Mouse (Mus musculus): ENCODE data around the gene Map1lc3b. TPM values are rescaled to one million over a fixed set of nuclear protein-coding genes. Genes with fewer than 3 reads are reported as not detected.
A peak's percentile ranks its signal among the peaks of the same experiment; 100 is the strongest.

Gene Map1lc3b
- 77.9 and 84.4 TPM in 2 replicates for total RNA-seq (2014; fragmentation: Nextera tagmentation)
- 68.5 and 77.1 TPM in 2 replicates for total RNA-seq (2017)

DNA sequence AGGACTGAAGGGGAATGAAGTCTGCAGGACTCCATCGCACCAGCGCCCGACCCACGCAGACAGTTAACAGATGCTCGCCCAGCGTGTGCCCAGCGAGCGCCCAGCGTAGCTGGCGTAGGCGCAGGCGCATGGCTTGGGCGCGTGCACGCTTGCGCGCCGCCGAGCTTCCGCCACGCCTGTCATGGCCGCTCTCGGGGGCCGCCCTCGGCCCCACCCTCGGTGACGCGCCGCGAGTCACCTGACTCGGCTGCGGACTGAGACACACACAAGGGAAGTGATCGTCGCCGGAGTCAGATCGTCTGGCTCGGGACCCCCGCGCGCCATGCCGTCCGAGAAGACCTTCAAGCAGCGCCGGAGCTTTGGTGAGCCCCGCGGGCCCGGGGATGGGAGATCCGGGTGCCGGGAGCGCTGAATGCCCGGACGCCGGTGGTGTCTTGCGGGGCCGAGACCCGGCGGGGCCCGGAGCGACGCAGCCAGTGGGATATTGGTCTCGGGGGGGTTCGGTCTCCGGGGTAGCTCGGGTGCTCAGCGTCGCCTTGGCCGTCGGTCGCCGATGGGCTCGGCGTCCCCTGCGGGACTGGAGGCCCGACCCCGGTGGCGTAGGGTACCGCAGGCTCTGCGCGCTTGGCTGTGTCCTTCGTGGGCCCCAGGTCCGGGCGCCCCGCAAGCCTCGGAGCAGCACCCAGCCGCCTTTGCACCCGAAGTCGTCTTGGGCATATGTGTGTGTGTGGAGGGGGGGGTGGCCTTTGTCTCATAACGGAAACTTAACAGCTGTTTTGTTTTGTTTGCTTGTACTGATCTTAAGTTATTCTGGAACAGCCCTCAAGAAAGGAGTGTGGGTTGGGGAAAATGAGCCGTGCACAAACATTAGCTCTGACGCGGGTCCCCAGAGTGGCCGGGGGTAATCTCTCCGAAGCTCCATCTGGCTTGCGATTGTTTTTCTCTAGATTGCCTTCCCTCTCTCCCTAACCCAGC, at the start of gene Map1lc3b:
Gene Map1lc3b, plus strand, starts transcription at position 159 of the 975 bp plus-strand sequence.
- ATAC-seq (replicated peaks; ENCODE audit: poor library complexity, severe bottlenecking): peak; percentile 75

DNA sequence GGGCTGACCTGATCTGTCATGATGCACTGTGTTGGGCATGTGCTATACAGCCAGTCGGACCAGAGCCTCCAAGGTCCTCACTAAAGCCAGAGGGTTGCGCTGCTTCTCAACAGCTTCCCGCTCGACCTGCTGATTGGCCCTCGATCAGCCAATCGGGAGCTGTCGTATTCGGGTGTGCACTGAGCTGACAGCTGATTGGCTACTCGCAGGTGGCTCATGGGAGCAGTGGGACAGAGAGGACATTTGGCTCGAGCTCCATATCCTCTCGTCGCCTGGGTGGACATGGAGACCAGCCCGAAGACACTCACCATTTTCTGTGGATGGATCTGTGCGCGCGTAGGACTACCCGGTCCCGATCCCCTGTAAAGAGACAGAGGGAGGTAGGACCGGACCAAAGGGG, 48.3 kb upstream of the Map1lc3b start:
- ATAC-seq (replicated peaks; ENCODE audit: poor library complexity, severe bottlenecking): no peak

GRCm38 (mm10) chr8:121542901-121543300, 47.3 kb upstream of the Map1lc3b start:
- no peak for ATAC-seq (replicated peaks; ENCODE audit: poor library complexity, severe bottlenecking)

- no peak for ATAC-seq (replicated peaks; ENCODE audit: poor library complexity, severe bottlenecking)
Observed at GRCm38 (mm10) chr8:121544276-121544785, 45.8 kb upstream of the Map1lc3b start, which contains the start of gene 1700018B08Rik. TSS of gene 1700018B08Rik (minus strand) at chr8:121544320.

GRCm38 (mm10) chr8:121544936-121545335, 45.2 kb upstream of the Map1lc3b start:
- ATAC-seq (replicated peaks; ENCODE audit: poor library complexity, severe bottlenecking): no peak

GRCm38 (mm10) chr8:121547132-121547531, 43.0 kb upstream of the Map1lc3b start:
- peak; percentile 80 for ATAC-seq (replicated peaks; ENCODE audit: poor library complexity, severe bottlenecking)

GRCm38 (mm10) chr8:121550056-121550455, 40.1 kb upstream of the Map1lc3b start:
- no peak for ATAC-seq (replicated peaks; ENCODE audit: poor library complexity, severe bottlenecking)

GRCm38 (mm10) chr8:121551065-121551985, 38.8 kb upstream of the Map1lc3b start:
- ATAC-seq (replicated peaks; ENCODE audit: poor library complexity, severe bottlenecking): no peak

DNA sequence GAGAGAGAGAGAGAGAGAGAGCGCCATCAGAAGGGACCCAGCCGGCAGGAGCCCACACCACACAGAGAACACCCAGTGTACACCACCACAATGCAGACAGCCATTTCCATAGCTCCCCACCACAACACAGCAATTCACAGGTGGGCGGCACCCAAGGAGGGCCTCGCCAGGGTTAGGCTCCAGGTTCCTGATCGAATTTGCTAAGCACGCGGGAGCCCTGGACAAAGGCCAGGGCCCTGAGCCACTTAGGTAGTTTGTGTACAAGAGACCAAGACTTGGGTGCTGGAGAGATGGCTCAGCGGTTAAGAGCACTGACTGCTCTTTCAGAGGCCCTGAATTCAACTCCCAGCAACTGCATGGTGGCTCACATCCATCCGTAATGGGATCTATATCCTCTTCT, 37.7 kb upstream of the Map1lc3b start:
- no peak for ATAC-seq (replicated peaks; ENCODE audit: poor library complexity, severe bottlenecking)

- no peak for ATAC-seq (replicated peaks; ENCODE audit: poor library complexity, severe bottlenecking)
Observed at GRCm38 (mm10) chr8:121553831-121554475, 36.2 kb upstream of the Map1lc3b start.

DNA sequence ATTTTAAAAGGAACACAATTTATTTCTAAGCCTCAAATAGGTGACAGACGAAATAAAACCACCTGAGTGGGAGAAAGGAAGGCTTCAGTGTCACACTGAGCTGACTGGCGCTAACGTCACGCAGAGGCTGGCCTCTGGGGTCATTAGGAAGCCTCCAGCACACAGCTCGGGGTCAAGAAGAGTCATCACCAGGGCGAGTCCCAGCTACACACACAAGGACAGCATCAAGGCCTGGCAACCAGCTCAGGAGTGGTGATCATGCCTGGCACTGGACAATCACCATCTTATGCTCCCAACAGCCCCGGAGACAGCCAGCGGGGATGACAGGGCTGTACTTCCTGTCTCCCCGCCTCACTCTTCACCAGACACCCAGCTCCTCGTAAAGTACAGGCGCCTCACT, 32.4 kb upstream of the Map1lc3b start:
- ATAC-seq (replicated peaks; ENCODE audit: poor library complexity, severe bottlenecking): no peak

DNA sequence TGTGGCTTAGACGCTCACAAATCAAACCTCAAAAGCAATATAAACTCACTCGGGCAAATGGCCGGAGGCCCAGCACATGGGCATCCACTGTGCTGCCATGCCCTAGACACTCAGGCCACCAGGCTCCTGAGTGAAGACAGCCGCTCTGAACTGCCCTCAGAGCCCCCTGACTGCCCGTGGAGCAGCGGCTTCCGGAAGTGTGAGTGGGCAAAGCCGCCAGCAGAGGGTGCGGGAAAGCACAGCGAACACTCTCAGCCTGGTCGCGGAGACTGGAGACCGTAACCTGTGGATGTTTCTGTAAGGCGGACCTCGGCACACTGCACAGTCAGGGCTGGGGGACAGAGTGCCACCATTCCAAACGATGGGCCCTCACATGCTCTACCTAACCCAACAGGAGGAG, 31.6 kb upstream of the Map1lc3b start:
- no peak for ATAC-seq (replicated peaks; ENCODE audit: poor library complexity, severe bottlenecking)

DNA sequence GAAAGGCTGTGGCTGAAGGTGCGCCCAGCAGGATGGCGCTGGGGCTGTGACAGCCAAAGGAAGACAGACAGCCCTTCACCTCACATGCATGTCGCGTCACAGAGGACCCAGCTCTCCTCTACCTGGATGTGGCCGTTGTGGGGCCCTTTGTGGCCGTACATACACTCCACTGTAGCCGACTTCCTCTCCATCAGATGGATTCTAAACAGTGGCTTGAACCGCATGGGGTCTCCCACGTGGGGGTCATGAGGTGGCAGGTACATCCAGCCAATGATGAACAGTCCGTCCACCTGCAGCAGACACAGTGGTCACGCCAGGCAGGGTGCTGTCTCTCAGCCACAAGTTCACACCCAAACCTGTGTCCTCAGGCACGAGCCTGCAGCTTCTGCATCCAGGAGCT, 30.4 kb upstream of the Map1lc3b start:
- ATAC-seq (replicated peaks; ENCODE audit: poor library complexity, severe bottlenecking): no peak

DNA sequence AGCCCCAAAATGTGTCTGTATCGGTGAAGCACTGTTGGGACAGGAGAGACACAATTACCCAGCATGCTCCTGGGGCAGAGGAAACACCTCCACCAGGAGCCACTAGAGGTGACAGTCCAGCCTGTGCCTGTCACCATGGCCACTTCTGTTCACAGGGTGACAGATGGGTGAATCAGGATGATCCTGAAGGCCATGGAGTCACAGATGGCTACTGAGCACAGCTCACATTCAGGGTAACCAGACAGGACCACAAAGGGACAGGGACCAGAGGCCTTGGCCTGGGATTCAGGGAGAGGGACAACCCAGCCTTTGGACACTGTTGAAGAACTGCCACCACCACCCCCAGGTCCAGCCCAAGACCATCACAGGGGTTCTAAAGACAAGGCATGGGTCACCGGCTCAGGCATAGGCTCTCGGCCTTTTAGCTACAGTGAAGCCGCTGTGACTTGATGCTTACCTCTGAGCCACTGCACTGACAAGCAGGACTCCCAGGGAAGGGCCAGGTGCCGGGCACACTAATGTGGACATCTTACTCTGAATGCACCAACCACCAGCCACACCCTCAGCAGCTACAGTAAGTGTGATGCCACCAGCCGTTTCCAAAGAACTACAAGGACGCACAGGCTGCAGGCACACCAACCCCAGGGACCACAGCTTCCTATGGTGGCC, 29.6 kb upstream of the Map1lc3b start:
- no peak for ATAC-seq (replicated peaks; ENCODE audit: poor library complexity, severe bottlenecking)

DNA sequence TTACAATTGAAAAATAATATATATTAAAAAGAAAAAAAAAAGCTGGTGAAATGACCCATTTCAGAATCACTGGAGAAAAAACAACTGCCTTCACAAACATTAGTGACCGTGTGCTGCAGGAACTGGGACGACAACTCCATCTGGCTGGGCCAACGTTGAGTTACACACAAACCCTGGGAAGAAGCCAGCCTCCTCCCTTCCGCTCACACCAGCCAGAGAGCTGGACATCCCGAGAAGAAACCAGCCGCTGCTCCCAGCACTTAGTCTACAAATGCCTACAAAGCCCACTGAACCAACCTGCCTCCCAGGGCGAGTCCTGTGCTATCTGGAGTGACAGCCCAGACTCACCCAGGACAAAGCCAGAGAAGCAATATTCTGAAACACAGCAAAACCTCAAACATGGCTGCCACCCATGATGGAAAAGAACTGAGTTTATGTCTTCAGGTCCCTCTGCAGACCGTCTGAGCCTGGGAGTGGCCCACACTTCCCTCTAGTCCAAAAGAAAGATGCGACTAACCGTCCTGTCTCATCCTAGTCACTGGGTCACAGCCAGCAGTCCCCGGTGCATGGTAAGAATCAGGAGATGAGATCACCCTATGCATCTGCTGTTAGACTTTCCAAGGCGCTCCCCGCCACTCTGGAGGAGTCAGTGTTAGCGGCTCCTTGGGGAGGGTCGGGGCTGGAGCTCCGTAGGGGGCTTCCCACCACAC, 28.4 kb upstream of the Map1lc3b start:
- no peak for ATAC-seq (replicated peaks; ENCODE audit: poor library complexity, severe bottlenecking)

DNA sequence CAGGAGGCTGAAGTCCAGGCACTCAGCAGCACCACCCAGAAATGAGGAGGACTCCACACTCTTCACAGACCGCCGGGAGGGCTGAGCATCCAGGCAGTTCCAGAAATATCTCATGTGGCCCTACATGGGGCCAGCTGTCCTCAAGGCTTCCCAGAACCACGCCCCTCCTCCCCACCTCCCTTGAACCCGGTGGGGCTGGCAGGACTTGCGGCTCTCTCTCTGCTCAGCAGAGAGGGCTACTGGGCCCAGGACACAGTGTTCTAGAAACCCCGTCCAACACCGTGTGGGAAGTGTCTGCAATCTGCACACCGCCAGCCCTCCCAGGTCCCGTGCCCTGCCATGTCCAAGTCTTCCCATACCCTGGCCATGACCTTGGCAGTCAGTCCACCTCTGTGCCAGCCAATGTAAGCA, 27.2 kb upstream of the Map1lc3b start:
- no peak for ATAC-seq (replicated peaks; ENCODE audit: poor library complexity, severe bottlenecking)

DNA sequence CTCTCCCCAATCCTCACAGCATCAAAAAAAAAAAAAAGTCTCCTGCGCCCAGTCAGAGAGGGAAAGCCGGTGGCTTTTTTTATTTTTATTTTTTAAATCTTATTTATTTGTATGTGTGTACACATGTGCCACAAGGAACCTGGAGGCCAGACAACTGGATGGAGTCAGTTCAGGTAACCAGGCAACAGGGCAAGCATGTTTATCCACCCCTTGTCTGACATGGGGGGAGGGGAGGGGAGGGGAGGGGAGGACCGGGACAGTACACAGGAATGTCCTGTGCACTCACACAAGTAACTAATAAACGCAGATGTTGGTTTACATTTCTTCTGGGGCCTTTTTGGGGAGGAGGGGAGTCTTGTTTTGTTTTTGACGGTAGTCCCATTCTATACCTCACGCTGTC, 26.5 kb upstream of the Map1lc3b start:
- ATAC-seq (replicated peaks; ENCODE audit: poor library complexity, severe bottlenecking): no peak

DNA sequence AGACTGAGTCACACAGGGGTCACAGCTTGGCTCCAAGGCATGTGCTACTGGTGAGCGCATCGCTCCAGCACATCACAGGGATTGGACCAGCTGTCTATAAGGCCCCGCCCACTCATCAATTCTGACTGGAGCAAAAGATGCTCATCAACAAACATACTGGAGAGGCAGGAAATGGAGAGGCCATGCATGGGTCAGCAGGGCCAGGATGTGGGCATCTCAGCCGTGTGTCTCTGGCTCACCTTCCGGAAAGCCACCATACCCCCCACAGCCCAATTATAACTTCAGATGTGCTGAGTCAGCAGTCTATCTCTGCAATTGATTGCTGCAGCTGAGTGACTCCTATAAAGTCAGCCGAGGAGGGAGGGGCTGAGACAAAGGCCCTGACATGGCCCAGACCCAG, 21.8 kb upstream of the Map1lc3b start:
- ATAC-seq (replicated peaks; ENCODE audit: poor library complexity, severe bottlenecking): no peak

- ATAC-seq (replicated peaks; ENCODE audit: poor library complexity, severe bottlenecking): peak; percentile 91
Observed at GRCm38 (mm10) chr8:121570335-121570734, 19.8 kb upstream of the Map1lc3b start.

Measured in granulocyte monocyte progenitor cell, adult 5-6 weeks (primary cell).